Mouse (Mus musculus) ES-Bruce4 (cell line): ENCODE measurements around the gene Tnfrsf1a.

Source experiments
- CTCF ChIP-seq: IDR thresholded peaks from one replicate; pipeline ENCODE4 v1.8.1; 2011; ENCODE audit warnings: low read depth, low read length
- EP300 ChIP-seq: IDR thresholded peaks from 2 replicates; pipeline ENCODE4 v1.6.1; 2011; ENCODE audit warnings: low read depth, low read length; ENCODE audit not compliant: insufficient read depth
- POLR2A ChIP-seq: IDR thresholded peaks from one replicate; pipeline ENCODE4 v1.8.1; 2011; ENCODE audit warnings: low read length; ENCODE audit not compliant: insufficient read depth

GRCm38 (mm10) chr6:125309406-125309805 lies 39.8 kb upstream of the Tnfrsf1a start:
- TF ChIP-seq CTCF (no peak), POLR2A (no peak), EP300 (no peak)
